Mouse (Mus musculus) midbrain, embryonic 15.5 days (tissue): ENCODE measurements around the gene Krt90. TPM values are rescaled to one million over a fixed set of nuclear protein-coding genes. Genes with fewer than 3 reads are reported as not detected.

Experiments used
- microRNA-seq: library from miRNA; unstranded; fragments of <30 nt; microRNA quantifications from one replicate; pipeline ENCODE4, GENCODE M21; 2016
- polyA plus RNA-seq: library from polyadenylated mRNA; unstranded; fragments of >200 nt; fragmentation: Nextera tagmentation; extraction: Ambion mirVana; gene quantifications from 2 replicates; pipeline ENCODE4 v1.2.1, GENCODE M21; 2015

The Krt90 gene
- polyA plus RNA-seq, 1 experiment from 2014 or later = not detected

Small RNA genes lying within 50 kb of the gene (microRNA-seq; reads per million reads assigned to microRNA genes)
- gene Gm44393 (not detected), gene Gm44460 (not detected)

Other genes with a start within 250 kb of the Krt90 start
- gene Krt80, start 192.8 kb downstream of the Krt90 start, polyA plus RNA-seq = 0.09 and 0.23 TPM in 2 replicates
- gene Krt7, start 151.9 kb downstream of the Krt90 start, polyA plus RNA-seq = 0.52 and 0.62 TPM in 2 replicates
- gene Krt87, start 124.1 kb downstream of the Krt90 start, polyA plus RNA-seq = 0.40 and 0.83 TPM in 2 replicates
- not detected in 2 replicates for gene Krt88, start 115.2 kb downstream of the Krt90 start, polyA plus RNA-seq
- 0.12 TPM in 1 of 2 replicates, not detected in the other for gene Krt81, start 99.2 kb downstream of the Krt90 start, polyA plus RNA-seq
- 0.17 TPM in 1 of 2 replicates, not detected in the other for gene Krt86, start 89.5 kb downstream of the Krt90 start, polyA plus RNA-seq
- not detected in 2 replicates for gene Krt83, start 71.4 kb downstream of the Krt90 start, polyA plus RNA-seq
- gene Gm49425, start 45.7 kb downstream of the Krt90 start, polyA plus RNA-seq = not detected in 2 replicates
- not detected in 2 replicates for gene Krt84, start 30.1 kb downstream of the Krt90 start, polyA plus RNA-seq
- gene Krt82, start 12.3 kb downstream of the Krt90 start, polyA plus RNA-seq = not detected in 2 replicates
- 0.08 and 0.17 TPM in 2 replicates for gene Krt75, start 11.0 kb upstream of the Krt90 start, polyA plus RNA-seq
- gene Gm5414, start 65.2 kb upstream of the Krt90 start, polyA plus RNA-seq = not detected in 2 replicates
- gene Gm5478, start 84.4 kb upstream of the Krt90 start, polyA plus RNA-seq = not detected in 2 replicates
- not detected in 2 replicates for gene Krt6b, start 117.3 kb upstream of the Krt90 start, polyA plus RNA-seq
- 0.17 TPM in 1 of 2 replicates, not detected in the other for gene Krt6a, start 131.4 kb upstream of the Krt90 start, polyA plus RNA-seq
- 0.10 and 5.8 TPM in 2 replicates for gene Krt5, start 149.9 kb upstream of the Krt90 start, polyA plus RNA-seq
- 0.08 TPM in 2 replicates for gene Krt71, start 180.2 kb upstream of the Krt90 start, polyA plus RNA-seq
- not detected in 2 replicates for gene Krt72, start 223.5 kb upstream of the Krt90 start, polyA plus RNA-seq
- gene Krt73, start 239.4 kb upstream of the Krt90 start, polyA plus RNA-seq = 0.46 and 0.73 TPM in 2 replicates